Mouse (Mus musculus) right cerebral cortex, adult 18-20 months (tissue): Measurements from ENCODE around the gene Jun.

ENCODE experiments used
- DNase-seq: peaks from one replicate; pipeline ENCODE4 v3.0.0; 2022; ENCODE audit warnings: mixed read lengths

Jun gene

GRCm38 (mm10) chr4:95052025-95052899 is at the start of gene Jun:
TSS of gene Jun (minus strand) at chr4:95052222.
- peak; percentile 100 for DNase-seq

GRCm38 (mm10) chr4:95101684-95102083 is 49.7 kb upstream of the Jun start:
- no peak for DNase-seq

GRCm38 (mm10) chr4:95100694-95101093 is 48.7 kb upstream of the Jun start:
- DNase-seq: no peak

- no peak for DNase-seq
These were observed 47.4 kb upstream of the Jun start for GRCm38 (mm10) chr4:95099373-95099772.

GRCm38 (mm10) chr4:95098722-95099097 is 46.7 kb upstream of the Jun start:
- DNase-seq: no peak

GRCm38 (mm10) chr4:95097942-95098721 is 46.1 kb upstream of the Jun start:
- DNase-seq: no peak

- no peak for DNase-seq
These were observed 44.7 kb upstream of the Jun start for GRCm38 (mm10) chr4:95096731-95097130.

- DNase-seq: no peak
These were observed 43.9 kb upstream of the Jun start for GRCm38 (mm10) chr4:95095911-95096310.

- no peak for DNase-seq
These were observed 43.3 kb upstream of the Jun start for GRCm38 (mm10) chr4:95095355-95095754.

- DNase-seq: no peak
These were observed 42.7 kb upstream of the Jun start for GRCm38 (mm10) chr4:95094700-95095113.

- no peak for DNase-seq
These were observed 41.6 kb upstream of the Jun start for GRCm38 (mm10) chr4:95093615-95094014.

GRCm38 (mm10) chr4:95092516-95092915 is 40.5 kb upstream of the Jun start:
- no peak for DNase-seq

GRCm38 (mm10) chr4:95091536-95091935 is 39.5 kb upstream of the Jun start:
- no peak for DNase-seq

- DNase-seq: no peak
These were observed 37.9 kb upstream of the Jun start for GRCm38 (mm10) chr4:95089968-95090367.

GRCm38 (mm10) chr4:95089053-95089452 is 37.0 kb upstream of the Jun start:
- DNase-seq: no peak

GRCm38 (mm10) chr4:95083957-95084356 is 31.9 kb upstream of the Jun start:
- DNase-seq: no peak

GRCm38 (mm10) chr4:95083191-95083729 is 31.2 kb upstream of the Jun start:
- no peak for DNase-seq

- DNase-seq: no peak
These were observed 30.6 kb upstream of the Jun start for GRCm38 (mm10) chr4:95082481-95083088.

GRCm38 (mm10) chr4:95081632-95082031 is 29.6 kb upstream of the Jun start:
- DNase-seq: no peak

GRCm38 (mm10) chr4:95078625-95079024 is 26.6 kb upstream of the Jun start:
- DNase-seq: no peak

GRCm38 (mm10) chr4:95076279-95076678 is 24.3 kb upstream of the Jun start:
- no peak for DNase-seq

- DNase-seq: no peak
These were observed 23.6 kb upstream of the Jun start for GRCm38 (mm10) chr4:95075591-95076002.

- DNase-seq: no peak
These were observed 22.3 kb upstream of the Jun start for GRCm38 (mm10) chr4:95074319-95074718.
